Mouse (Mus musculus) brain, embryonic 18.5 days (tissue): ENCODE measurements at regions not wholly inside any gene's neighbourhood (a gene's known extent, or its start where the extent isn't known, plus 50 kb on each side); places are given as distances from the start of the nearest gene placed in this dataset.
A peak's percentile ranks its signal among the peaks of the same experiment; 100 is the strongest.

Source experiments
- DNase-seq: peaks from one replicate; pipeline ENCODE4 v3.0.0-alpha.2; 2012; ENCODE audit warnings: low read depth, low spot score

DNA sequence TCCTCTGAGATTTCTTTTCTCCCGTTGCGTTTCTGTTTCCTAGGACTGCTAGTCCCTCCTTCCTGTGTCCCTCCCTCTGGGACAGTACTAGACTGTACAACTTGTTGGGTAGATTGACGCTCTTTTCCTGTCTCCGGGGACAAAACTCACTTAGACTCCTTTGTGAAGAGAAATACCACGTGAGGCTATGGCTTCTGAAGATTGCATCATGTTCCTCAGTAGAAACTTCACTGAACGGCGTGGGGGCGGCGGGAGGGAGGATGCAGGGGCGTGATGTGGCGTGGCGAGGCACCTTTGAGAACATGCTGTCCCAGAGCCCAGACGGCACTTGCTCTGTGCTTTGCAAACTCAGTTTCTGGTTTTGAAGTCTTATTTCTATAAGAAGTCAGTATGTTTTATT is 78.5 kb downstream of the Spata18 start:
- no peak for DNase-seq

DNA sequence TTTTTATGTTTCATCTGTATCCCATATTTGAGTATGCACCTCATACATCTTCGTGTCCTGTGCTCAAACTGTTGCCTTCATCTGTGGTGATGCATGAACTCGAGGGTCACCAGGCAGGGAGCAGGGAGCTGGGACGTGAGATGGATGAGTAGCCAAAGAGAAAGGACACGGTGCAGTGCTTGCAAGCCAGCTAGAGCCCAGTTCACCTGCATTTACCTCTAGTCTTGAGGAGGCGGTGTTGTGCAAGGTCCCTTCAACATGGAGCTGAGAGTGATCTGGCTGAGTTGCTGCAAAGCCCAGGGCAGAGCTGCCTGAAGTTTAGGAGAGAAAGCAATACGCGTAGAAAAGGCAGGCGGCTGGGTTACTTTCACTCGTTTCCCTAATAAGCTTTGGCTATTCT is 80.2 kb downstream of the Spata18 start:
- DNase-seq = no peak

DNA sequence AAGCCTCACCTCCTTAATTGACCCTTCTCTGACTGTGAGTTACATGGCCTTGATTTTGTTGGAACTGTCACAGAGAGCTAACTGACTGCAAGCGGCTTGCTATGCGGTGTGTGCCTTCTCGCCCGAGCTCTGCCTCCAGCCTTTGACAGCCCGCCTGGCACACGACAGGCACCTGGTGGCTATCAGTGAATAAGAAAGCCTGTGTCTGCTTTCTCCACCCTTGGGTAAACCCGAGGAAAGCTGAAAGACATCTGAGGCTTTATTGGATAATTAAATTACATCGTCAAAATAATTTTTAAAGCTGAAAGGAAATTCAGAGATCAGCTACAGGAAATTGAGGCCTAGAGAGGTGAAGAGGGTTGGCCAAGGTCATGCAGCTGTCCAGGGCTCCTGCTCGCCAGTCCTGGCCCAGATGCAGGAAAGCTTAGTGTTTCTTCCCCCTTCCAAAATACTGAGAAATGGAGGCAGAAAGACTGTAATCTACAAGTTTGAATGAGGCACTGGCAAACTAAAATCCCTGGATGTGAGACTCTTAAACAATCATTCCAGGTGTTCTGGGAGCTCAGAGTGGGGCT is 80.9 kb downstream of the Spata18 start:
- no peak for DNase-seq

DNA sequence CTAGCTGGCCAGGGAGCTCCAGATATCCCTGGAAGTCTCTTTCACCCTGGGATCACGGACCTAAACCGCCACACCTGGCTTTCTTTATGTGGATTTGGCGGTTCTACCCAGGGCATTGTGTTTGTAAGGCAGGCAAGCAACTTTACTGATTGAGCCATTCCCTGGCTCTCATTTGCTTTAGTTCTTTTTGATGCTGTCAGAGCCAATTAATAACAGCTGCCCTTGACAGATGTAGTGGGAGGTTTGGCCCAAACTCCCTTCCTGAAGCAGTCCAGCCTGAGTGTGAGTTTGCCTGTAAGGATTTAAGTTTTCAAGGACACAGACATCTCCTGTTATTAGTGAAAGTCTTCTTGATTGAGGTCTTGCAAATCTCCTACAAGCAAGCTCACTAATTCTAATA is 89.6 kb downstream of the Spata18 start:
- DNase-seq = no peak

DNA sequence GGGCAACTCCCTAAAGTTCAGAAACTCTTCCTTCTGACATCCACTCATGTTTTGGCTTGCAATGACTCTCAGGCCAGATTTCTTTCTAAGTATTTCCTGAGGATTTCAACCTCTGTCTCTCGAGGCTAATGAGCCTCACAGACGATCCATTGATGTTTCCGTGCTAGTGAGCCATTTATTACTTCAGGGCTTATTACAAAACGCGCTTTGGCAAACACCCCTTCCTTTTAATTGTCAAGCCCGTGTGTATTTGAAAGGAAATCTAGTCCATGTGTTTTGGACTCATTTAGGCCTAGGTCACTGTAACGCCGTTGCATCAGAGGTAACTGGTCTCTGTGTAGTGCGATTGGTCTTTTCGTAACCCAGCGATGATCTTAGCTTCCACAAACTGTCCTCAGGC is 90.3 kb downstream of the Spata18 start:
- no peak for DNase-seq

DNA sequence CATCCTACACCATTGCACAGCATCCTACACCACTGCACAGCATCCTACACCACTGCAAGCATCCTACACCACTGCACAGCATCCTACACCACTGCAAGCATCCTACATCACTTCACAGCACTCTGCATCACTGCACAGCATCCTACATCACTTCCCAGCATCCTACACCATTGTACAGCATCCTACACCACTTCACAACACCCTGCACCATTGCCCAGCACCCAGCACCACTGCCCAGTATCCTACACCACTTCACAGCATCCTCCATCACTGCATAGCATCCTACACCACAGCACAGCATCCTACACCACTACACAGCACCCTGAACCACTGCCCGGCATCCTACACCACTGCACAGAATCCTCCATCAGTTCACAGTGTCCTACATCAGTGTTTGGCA is 92.8 kb downstream of the Spata18 start:
- no peak for DNase-seq

DNA sequence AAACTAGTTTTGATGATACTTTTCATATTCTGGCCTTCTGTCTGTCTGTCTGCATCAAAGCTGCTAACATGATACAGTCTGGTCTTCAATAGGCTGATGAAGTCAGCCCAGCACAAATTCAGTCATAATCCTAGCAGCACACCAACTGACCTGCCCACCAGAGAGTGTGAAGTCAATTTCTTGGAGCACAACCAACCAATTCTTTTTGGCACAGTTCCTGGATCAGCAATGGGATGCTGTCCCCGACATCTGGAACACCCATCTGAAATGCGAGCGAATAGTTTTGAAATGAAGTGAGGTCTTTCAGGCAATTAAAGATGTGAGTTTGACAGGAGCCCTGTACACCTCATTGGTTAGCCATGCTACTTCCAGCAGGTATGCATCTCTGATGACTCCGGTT is 98.6 kb downstream of the Spata18 start:
- DNase-seq = no peak

DNA sequence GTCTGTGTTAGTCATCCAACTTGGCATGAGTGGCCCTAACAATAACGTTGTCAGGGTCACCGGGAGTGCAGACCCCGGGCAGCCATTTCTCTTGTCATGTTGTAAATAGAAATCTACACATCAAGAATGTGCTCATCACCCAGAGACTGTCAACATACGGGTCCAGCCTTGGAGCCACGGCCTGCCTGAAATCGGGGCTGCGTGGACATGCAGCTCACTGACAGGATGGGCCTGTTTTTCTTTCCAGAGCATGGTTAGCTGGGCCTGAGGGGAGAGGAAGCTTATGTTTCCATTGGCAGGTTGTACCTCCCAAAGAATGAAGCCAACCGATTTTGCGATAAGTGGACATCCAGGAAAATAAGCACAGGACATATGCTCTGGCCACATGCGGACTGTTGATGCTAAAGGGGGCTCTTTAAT is 101.1 kb downstream of the Spata18 start:
- DNase-seq = no peak

DNA sequence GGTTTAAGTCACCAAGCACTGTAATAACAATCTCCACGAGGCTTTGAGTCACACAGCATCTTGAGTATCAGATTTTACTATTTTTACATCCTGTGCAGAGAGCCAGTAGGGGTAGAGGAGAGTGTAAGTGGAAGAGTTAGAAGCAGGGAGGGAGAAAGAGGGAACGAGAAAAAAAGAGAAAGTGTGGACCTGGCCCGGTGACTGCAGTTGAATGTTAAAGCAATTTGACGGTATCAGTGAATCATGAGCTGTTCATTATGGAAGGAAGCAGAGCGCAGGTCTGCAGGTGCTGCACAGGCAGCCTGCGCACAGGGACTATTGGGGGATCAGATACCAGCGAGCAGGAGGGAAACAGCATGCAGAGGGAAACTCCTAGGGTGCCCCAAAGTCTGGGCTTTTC is 102.6 kb downstream of the Spata18 start:
- no peak for DNase-seq

DNA sequence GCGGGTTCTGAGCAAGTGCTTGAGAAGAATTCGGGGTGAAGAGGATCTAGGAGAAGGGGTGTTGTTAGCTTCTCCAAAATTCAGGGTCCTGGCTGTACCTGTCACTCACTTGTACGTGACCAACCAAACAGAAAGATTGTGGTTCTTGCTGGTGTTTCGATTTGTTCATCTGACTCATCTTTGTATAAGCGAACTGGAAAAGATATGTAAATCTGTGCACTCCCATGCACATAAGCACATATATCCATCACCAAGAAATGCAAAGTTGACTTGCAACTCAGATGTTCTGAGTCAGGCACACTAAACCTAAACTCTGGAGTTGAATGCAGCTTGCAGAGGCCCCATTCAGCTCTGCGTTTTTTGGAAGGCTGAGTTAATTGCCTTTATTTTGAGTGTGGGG is 107.4 kb downstream of the Spata18 start:
- DNase-seq = no peak

DNA sequence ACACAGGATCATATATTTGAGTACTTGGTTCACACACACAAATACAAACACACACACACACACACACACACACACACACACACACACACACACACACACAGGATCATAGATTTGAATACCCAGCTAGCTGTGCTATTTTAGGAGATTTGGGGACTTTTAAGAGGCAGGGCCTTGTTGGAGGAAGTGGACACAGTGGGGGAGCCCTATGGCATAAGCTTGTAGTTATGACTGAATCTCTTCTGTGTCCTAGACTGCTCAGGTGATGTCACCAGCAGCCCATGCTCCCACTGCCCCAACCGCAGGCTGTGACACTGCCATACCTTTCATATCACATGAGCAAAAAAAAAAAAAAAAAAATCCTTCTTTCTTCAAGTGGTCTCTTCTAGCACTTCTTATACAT is 110.1 kb downstream of the Spata18 start:
- DNase-seq = no peak

DNA sequence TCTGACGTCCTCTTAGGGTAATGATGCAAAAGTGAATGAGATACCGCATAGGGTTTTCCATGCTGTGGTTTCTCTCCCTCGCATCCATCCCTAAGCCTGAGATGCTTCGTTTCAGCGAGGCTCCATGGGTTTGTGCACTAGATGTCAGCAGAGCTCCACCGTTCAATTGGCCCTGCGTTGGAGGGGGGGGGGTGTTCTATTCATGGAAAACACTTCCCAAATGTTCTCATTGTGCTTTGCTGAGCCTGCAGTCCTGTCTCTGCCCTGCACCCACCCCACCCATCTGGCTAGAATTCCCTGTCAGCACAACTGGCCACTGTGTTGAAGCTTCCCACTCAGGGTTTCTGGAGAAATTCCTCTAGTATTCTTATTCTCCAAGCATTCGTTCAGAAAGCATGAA is 110.5 kb downstream of the Spata18 start:
- peak; percentile 40 for DNase-seq

DNA sequence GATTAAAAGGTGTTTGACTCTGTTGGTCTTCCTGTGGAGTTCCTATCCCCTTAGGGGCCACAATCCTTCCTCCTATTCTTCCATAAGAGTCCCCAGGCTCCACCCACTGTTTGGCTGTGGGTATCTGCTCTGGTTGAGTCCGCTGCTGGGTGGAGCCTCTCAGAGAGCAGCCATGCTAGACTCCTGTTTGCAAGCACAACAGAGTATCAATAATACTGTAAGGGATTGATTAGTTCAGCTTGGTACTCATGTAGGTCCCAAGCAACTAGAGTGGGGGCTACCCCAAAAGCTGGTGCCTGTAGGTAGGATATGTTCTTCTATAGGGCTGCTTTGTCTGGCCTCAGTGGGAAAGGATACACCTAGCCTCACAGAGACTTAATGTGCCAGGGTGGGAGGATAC is 113.0 kb downstream of the Spata18 start:
- no peak for DNase-seq

DNA sequence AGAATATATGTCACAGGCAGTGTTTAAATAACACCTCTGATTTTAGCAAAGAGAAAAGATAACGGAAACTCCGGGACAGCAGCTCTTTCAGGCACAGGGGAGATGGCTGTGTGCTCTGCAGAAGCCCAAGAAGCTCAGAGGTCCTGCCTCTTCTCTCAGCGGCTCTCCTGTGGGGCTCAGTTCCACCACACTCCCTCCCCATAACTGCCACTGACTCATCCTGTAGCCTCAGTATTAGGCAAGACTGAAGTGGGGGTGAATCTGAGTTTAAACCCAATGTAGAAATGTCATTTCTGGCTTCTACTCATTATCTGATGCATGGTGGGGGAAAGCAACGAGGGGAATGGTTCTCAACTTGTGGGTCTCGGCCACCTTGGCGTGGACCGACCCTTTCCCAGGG is 114.3 kb downstream of the Spata18 start:
- DNase-seq = no peak

DNA sequence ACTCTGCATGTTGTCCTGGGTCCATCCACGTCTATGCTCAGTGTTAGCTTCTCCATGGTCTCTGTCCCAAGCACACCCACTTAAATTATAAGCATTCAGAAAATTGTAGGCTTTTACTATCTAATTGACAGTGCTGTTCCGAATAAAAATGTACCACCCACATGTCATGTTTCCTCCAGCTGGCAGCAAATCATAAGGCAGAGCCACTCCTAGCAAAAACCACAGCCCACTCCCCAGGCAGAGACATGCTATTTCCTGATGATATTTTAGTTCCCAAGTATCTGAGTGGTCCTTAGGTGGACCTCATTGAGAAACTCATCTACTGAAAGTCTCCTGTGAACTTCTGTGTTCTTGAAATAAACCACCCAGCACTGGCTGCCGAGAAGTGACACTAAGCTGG is 117.1 kb downstream of the Spata18 start:
- no peak for DNase-seq

DNA sequence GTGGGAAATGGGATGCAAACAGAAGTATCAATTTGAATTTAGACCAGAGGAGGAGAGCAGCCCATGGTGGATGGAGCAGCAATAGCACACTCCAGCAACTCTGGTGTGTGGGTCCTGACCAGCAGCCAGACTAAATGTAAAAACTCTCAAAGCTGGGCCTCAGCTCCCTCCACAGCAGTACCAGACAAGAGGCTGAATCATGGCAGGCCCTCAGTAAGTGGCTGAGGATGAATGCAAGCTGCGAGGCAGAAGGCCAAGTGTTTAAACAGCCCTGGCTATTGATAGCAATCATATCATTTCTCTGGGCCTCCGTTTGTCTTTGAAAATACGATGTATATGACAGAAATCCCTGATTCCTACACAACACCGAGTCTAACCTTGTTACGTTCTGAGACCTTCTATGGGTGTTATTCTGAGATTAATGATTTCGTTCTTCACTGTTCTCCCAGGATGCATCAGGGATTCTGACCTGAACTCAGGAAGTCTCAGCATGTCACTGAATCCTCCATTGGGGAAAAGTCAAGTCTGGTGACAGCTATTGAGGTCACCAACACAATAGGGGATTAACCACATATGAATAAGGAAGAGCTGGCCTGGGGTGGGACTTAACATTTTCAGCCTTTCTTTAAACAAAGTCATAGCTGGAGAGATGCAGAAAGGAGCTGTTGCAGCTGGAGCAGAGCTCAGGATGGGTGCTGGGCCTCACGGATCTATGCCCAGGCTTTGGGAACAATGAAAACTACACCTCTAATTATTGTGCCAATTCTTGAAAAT is 124.8 kb downstream of the Spata18 start:
- no peak for DNase-seq

DNA sequence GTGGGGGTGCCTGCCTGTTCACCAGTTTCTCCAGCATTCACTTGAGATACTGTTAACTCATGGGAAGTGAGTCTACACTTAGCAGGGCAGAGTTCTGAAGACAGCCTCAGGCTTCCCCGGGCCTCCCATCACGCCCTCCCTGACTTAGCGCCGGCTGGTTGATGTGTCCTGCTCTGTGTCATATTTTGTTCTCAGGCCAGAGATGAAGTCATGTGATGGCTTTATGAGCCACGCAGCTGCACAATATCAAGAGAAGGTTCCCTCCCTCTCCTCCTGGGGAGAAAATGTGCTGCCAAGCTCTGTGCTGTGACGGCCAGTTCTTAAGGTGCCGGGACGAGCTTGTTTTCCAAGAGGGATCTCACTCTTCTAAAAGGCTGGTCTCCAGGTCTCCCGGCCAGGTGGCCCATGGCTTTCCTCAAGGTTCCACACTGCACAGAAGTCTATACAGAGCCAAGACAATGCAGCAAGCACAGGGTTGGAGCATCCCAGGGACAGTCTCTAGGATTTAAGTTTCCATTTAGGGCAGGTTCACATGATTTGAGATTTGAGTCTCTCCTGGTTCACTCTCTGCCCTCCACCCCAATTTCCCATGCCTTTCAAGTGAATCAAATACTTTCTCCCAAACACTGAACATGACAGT is 126.2 kb downstream of the Spata18 start:
- DNase-seq = no peak

DNA sequence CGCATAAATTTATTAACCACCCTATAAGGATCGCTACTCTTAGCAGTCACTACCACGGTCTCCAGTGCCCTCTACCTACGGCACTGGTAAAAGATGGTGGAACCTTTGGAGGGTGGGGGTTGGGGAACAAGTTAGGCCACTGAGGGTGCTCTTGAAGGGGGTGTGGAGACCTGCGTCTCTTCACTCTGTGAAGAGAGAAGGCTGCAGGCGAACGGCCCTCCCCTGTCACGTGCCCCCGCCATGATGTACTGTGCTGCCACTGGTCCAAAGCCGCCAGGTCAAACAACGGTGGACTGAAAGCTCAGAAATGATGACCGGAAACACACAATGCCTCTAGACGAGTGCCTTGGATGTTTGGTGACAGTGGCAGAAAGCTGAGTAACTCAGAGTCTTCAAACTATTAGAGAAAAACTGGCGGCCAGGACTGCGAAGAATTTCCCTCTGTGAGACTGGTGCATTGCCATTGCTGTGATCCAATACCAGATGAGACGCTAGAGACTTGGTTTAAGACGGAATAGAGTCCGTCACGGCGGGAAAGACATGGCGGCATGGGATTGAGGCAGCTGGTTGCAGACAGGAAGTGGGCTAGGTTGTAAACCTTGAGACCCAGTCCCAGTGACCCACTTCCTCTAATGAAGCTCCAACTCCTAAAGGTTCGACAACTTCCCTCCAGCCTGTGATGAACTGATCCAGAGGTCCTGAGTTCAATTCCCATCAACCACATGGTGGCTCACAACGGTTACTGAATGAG is 130.2 kb downstream of the Spata18 start:
- DNase-seq = no peak

DNA sequence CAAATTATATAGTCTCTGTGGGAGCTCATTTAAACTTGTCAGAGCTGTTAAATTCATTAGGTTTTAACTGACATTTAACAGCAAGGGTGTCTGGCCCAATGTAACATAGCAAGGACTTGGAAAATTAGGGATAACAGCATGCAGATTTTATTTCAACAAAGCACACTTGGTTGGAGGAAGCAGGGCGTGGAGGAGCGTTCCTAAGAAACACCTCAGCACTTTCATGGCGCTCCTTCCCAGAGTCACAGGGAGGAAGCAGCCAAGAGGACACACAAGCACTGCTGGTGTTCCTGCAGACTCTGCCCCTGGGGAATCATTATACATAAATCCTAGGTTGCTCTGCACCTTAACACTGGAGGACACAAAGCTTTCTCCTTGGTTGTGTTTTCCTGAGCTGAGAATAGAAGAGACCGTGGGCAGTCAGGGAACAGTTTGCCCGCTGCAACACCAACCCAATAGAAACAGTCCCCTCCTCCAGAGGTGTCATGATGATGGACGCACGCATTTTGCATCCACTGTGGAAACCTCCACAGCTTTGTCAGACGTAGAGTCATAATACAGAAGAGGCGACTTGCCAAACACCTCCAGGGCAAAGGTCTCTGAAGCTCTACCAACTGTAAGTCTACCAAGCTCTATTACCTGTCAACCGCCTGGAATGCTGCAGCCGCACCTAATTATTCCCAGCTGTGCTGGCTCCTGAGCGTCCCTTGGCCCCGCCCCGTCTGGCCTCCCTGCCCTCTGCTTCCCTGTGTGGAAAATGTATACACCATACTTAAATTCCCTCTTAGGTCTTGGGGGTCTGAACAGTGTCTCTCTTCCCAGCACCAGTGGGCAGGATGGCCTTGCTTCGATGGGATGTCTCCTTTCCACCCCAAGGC is 131.3 kb downstream of the Spata18 start:
- no peak for DNase-seq

DNA sequence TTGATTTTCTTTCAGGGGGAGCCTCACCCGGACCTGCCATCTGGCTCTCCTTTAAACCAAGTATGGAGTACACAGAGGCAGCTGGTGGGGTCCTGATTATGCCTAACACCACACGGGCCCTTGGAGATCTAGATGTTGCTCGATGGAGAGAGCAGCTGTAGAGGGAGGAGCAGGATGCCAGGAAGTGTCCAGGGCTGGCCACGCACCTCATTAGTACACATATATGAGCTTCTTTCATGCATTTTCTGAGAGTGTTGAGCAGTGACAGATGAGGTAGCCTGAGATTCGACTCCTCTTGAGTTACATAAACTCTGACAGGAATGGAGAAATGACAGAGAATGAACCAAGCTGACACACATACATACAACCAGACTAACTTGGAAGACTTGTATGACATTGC is 136.1 kb downstream of the Spata18 start:
- DNase-seq = no peak

DNA sequence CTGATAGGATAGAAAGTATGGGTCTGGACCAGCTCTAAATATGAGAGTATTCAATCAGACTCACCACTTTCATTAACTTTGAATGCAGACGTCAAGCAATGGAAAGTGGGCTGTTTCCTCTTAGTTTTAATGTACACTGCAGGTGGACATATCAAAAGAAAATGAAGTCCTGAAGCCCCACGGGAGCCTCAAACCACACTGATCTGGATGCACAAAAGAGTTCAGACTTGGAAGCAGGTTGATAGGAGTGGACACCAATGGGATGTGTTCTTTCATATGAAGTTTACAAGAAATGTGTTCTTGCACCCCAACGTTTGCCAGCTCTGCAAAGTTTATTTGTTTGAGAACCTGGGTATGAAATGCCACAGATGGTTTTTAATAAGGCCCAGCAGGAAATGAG is 141.0 kb downstream of the Spata18 start:
- no peak for DNase-seq

DNA sequence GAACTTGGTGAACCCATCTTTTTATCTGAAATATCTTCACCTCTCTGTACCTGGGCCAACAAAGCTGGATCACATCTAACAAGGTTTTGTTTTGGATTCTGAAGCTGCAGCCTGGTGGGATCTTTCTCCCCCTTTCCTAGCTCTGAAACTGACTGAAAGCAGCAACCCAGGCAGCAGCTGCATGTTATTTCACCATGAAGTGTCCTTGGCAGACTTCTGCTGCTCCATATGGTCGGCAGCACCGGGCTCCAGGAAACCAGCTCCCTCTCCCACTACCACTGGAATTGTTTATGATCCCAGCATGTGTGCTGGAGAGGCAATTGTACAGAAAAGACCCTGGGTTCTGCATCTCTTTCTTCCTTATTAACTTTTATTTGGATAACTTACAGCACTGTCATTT is 145.0 kb downstream of the Spata18 start:
- DNase-seq = peak; percentile 18
